ENCODE assay signal across 8 mouse cellular contexts in genomic region chr9:114368471-114368858, GRCm38 (mm10). TPM values are rescaled to one million over a fixed set of nuclear protein-coding genes. Genes with fewer than 3 reads are reported as not detected.
A peak's percentile ranks its signal among the peaks of the same experiment; 100 is the strongest.
DNase-seq lines count a peak whose midpoint lies in the region; ATAC-seq and TF ChIP-seq lines count a peak whose summit lies in the region.

No protein-coding gene starts in this region.

- no peak for TF ChIP-seq CTCF in forebrain, postnatal 0 days (IDR thresholded peaks at IDR 0.05; ENCODE audit: low read depth)
- no peak for TF ChIP-seq CTCF in liver, postnatal 0 days (IDR thresholded peaks at IDR 0.05; ENCODE audit: low read depth)

- no peaks in the 10 kb centered on the region for H3K9me3 ChIP-seq in forebrain, postnatal 0 days (ENCODE audit: low read length)
- H3K9me3 ChIP-seq in liver, postnatal 0 days (ENCODE audit: low read length): no peaks in the 10 kb centered on the region

- H3K4me1 ChIP-seq in forebrain, postnatal 0 days (ENCODE audit: insufficient read depth): no peaks in the 10 kb centered on the region
- H3K4me1 ChIP-seq in liver, postnatal 0 days (ENCODE audit: insufficient read depth): 0 out of 2 replicates have a peak, but pooled peaks cover 4% of the 10 kb centered on the region

- H3K4me3 ChIP-seq in forebrain, postnatal 0 days (ENCODE audit: low read depth, low read length): peak overlapping the region; percentile 54
- peak overlapping the region; percentile 57 for H3K4me3 ChIP-seq in liver, postnatal 0 days (ENCODE audit: low read depth, low read length)

- no peaks in the 10 kb centered on the region for H3K27me3 ChIP-seq in forebrain, postnatal 0 days (ENCODE audit: insufficient read depth, low read length)
- H3K27me3 ChIP-seq in liver, postnatal 0 days (ENCODE audit: insufficient read depth, low read length): no peaks in the 10 kb centered on the region

- H3K36me3 ChIP-seq in forebrain, postnatal 0 days (ENCODE audit: insufficient read depth): no peaks in the 10 kb centered on the region
- H3K36me3 ChIP-seq in liver, postnatal 0 days (replicated peaks; ENCODE audit: insufficient read depth, low read length): no peaks in the 10 kb centered on the region

- H3K9ac ChIP-seq in forebrain, postnatal 0 days: peak overlapping the region; percentile 58
- peak overlapping the region; percentile 45 for H3K9ac ChIP-seq in liver, postnatal 0 days (replicated peaks)

- intact Hi-C loops in left cerebral cortex, postnatal 14 days (cut with DNase I): no loop called here

- TF ChIP-seq EP300 in liver, postnatal 0 days (IDR thresholded peaks at IDR 0.05; ENCODE audit: low read depth): no peak

- whole genome bisulfite sequencing in forebrain, postnatal 0 days: 12% methylated on average over 12 of the region's 12 CpGs
- WGBS in liver, postnatal 0 days (ENCODE audit: insufficient replicate concordance): 13% methylated on average over 12 of the region's 12 CpGs

- no peak for DNase-seq in frontal cortex, adult 2 months (ENCODE audit: extremely low spot score in 1 of 2, low spot score in 1 of 2)
- DNase-seq in CD4-positive helper T cell, adult 2 months (ENCODE audit: low read depth, low spot score): peak; percentile 15
- no peak for DNase-seq in forebrain, postnatal 0 days
- DNase-seq in liver, postnatal 0 days: no peak
- DNase-seq in left cerebral cortex, postnatal 14 days (ENCODE audit: low spot score in 2 of 2): no peak
- DNase-seq in spleen, postnatal 10 days (ENCODE audit: low spot score in 2 of 2): no peak
- no peak for DNase-seq in retina, embryonic 14.5 days (ENCODE audit: low spot score)

- 0 out of 2 replicates have a peak overlapping the region, but pooled peaks have one; percentile 2 for H3K27ac ChIP-seq in forebrain, postnatal 0 days (ENCODE audit: low read depth, low read length)
- no peak overlapping the region for H3K27ac ChIP-seq in liver, postnatal 0 days (ENCODE audit: low read depth)

- peak overlapping the region; percentile 88 for H3K4me2 ChIP-seq in forebrain, postnatal 0 days (ENCODE audit: low read depth)
- peak overlapping the region; percentile 86 for H3K4me2 ChIP-seq in liver, postnatal 0 days (ENCODE audit: low read depth, low read length)

- peak; percentile 42 for ATAC-seq in frontal cortex, adult (ENCODE audit: low TSS enrichment)
- ATAC-seq in forebrain, postnatal 0 days: peak; percentile 45
- peak; percentile 28; the same call in 1 of the 2 replicates for ATAC-seq in liver, postnatal 0 days

RNA-seq across cellular contexts. Expression of gene Crtap, which starts 22.0 kb away (rescaled TPM):
- 15.5 and 16.4 TPM in 2 replicates for polyA plus RNA-seq in frontal cortex, adult 2 months (2012; rRNA removed)
- total RNA-seq in forebrain, postnatal 0 days (2014; rRNA removed): 7.0 and 14.2 TPM in 2 replicates
- polyA plus RNA-seq in forebrain, postnatal 0 days (2015; fragmentation: Nextera tagmentation; extraction: Ambion mirVana): 23.8 and 25.5 TPM in 2 replicates
- polyA plus RNA-seq in liver, postnatal 0 days (2015; fragmentation: Nextera tagmentation; extraction: Ambion mirVana): 19.9 and 20.1 TPM in 2 replicates
- total RNA-seq in left cerebral cortex, postnatal 14 days (2021): 1 to 10 TPM; 8.0 to 8.6 TPM

RNA-seq across cellular contexts. Expression of gene Glb1, which starts 32.4 kb away (rescaled TPM):
- 23.3 and 23.9 TPM in 2 replicates for polyA plus RNA-seq in frontal cortex, adult 2 months (2012; rRNA removed)
- total RNA-seq in forebrain, postnatal 0 days (2014; rRNA removed): 21.8 and 26.1 TPM in 2 replicates
- 27.5 and 32.3 TPM in 2 replicates for polyA plus RNA-seq in forebrain, postnatal 0 days (2015; fragmentation: Nextera tagmentation; extraction: Ambion mirVana)
- 10.3 and 10.7 TPM in 2 replicates for polyA plus RNA-seq in liver, postnatal 0 days (2015; fragmentation: Nextera tagmentation; extraction: Ambion mirVana)
- total RNA-seq in left cerebral cortex, postnatal 14 days (2021): 10 to 100 TPM; 28.1 to 30.2 TPM

RNA-seq across cellular contexts. Expression of gene Tmppe, which starts 32.4 kb away (rescaled TPM):
- polyA plus RNA-seq in frontal cortex, adult 2 months (2012; rRNA removed): 4.0 and 4.9 TPM in 2 replicates
- 4.5 and 5.5 TPM in 2 replicates for total RNA-seq in forebrain, postnatal 0 days (2014; rRNA removed)
- 4.6 and 6.8 TPM in 2 replicates for polyA plus RNA-seq in forebrain, postnatal 0 days (2015; fragmentation: Nextera tagmentation; extraction: Ambion mirVana)
- polyA plus RNA-seq in liver, postnatal 0 days (2015; fragmentation: Nextera tagmentation; extraction: Ambion mirVana): 1.4 and 2.2 TPM in 2 replicates
- 10 to 100 TPM in 1 of 2 experiments, 1 to 10 TPM in 1; 9.4 to 10.4 TPM for total RNA-seq in left cerebral cortex, postnatal 14 days (2021)

RNA-seq across cellular contexts. Expression of gene Bcl2a1c, which starts 38.5 kb away (rescaled TPM):
- not detected in 2 replicates for polyA plus RNA-seq in frontal cortex, adult 2 months (2012; rRNA removed)
- total RNA-seq in forebrain, postnatal 0 days (2014; rRNA removed): not detected in 2 replicates
- not detected in 2 replicates for polyA plus RNA-seq in forebrain, postnatal 0 days (2015; fragmentation: Nextera tagmentation; extraction: Ambion mirVana)
- polyA plus RNA-seq in liver, postnatal 0 days (2015; fragmentation: Nextera tagmentation; extraction: Ambion mirVana): not detected in 2 replicates
- not detected for total RNA-seq in left cerebral cortex, postnatal 14 days (2021)
